Mouse (Mus musculus) ES-E14 (cell line): ENCODE data around the gene Pqlc2. TPM values are rescaled to one million over a fixed set of nuclear protein-coding genes. Genes with fewer than 3 reads are reported as not detected.

ENCODE experiments used
- DNase-seq: peaks from one replicate; pipeline ENCODE4 v3.0.0-alpha.2; 2013; ENCODE audit warnings: low read depth, low spot score
- H3K27ac ChIP-seq: 2 replicates; pipeline ENCODE4 v1.5.1; 2012; ENCODE audit warnings: low read depth, mild to moderate bottlenecking, low read length, moderate library complexity, mixed read lengths; ENCODE audit not compliant: poor library complexity, insufficient read depth, severe bottlenecking
- H3K36me3 ChIP-seq: 2 replicates; pipeline ENCODE4 v1.6.1; 2012; ENCODE audit warnings: mild to moderate bottlenecking, low read length, moderate library complexity, mixed read lengths; ENCODE audit not compliant: control insufficient read depth, poor library complexity, insufficient read depth, severe bottlenecking
- H3K4me1 ChIP-seq, 2 experiments: fragments of 150-350 bp in 1 of 2; sonication (generic) in 1 of 2; 2 replicates each; pipeline ENCODE4 v1.6.1; 2012; ENCODE audit warnings: low read length in 2 of 2, mild to moderate bottlenecking in 1 of 2, mixed read lengths in 1 of 2; ENCODE audit not compliant: control insufficient read depth in 2 of 2, insufficient read depth in 2 of 2, poor library complexity in 1 of 2
- H3K4me3 ChIP-seq, 2 experiments: fragments of 150-350 bp in 1 of 2; sonication (generic) in 1 of 2; 2 replicates each; pipeline ENCODE4 v1.5.1; 2012; ENCODE audit warnings: low read length in 2 of 2, low read depth in 1 of 2, mild to moderate bottlenecking in 1 of 2, mixed read lengths in 1 of 2; ENCODE audit not compliant: insufficient read depth in 1 of 2, poor library complexity in 1 of 2, severe bottlenecking in 1 of 2
- H3K9ac ChIP-seq: 2 replicates; pipeline ENCODE4 v1.6.1; 2012; ENCODE audit warnings: low read depth, mild to moderate bottlenecking, low read length, mixed read lengths; ENCODE audit not compliant: poor library complexity, insufficient read depth, severe bottlenecking
- H3K9me3 ChIP-seq: fragments of 150-350 bp; sonication (generic); 2 replicates; pipeline ENCODE4 v1.6.1; 2012; ENCODE audit warnings: low read depth, mild to moderate bottlenecking, low read length; ENCODE audit not compliant: control insufficient read depth, insufficient read depth
- CHD2 ChIP-seq: IDR thresholded peaks from 2 replicates; pipeline ENCODE4 v1.6.1; 2014; ENCODE audit warnings: mild to moderate bottlenecking, low read depth, low read length, inconsistent platforms
- HCFC1 ChIP-seq: IDR thresholded peaks from 2 replicates; pipeline ENCODE4 v1.6.1; 2012; ENCODE audit warnings: low read length, inconsistent platforms, borderline replicate concordance; ENCODE audit not compliant: insufficient read depth
- MAFK ChIP-seq: IDR thresholded peaks from 2 replicates; pipeline ENCODE4 v1.6.1; 2014; ENCODE audit warnings: mild to moderate bottlenecking, low read depth, low read length, inconsistent platforms; ENCODE audit not compliant: insufficient read depth
- ZC3H11A ChIP-seq: IDR thresholded peaks from 2 replicates; pipeline ENCODE4 v1.6.1; 2012; ENCODE audit warnings: low read depth, mild to moderate bottlenecking, inconsistent platforms, low read length, borderline replicate concordance
- ZNF384 ChIP-seq: IDR thresholded peaks from 2 replicates; pipeline ENCODE4 v1.6.1; 2012; ENCODE audit warnings: low read depth, low read length, inconsistent platforms
- in situ Hi-C, 2 experiments: fragments of 600-800 bp; cut with MboI; formaldehyde crosslinking; loops; one replicate each; pipeline ENCODE4 v1.15.1; 2025; ENCODE audit warnings: low sequenced_read_pairs in 2 of 2, inconsistent platforms in 1 of 2; ENCODE audit not compliant: unreplicated experiment in 2 of 2
- total RNA-seq: library from RNA; depleted of rRNA; stranded (reverse); fragments of 300-350 nt; gene quantifications from 2 replicates; pipeline ENCODE4 v1.2.3, GENCODE M21; 2012

Pqlc2 gene
- total RNA-seq, 1 experiment: 25.0 TPM

GRCm38 (mm10) chr4:139286234-139286633, 24.3 kb downstream of the Pqlc2 start:
- Histone ChIP-seq H3K4me1 (peaks cover 0 to 6% of the 10 kb centered on the region in 2 experiments; a peak in 1 of 4 replicates), H3K27ac (no peak overlapping the region), H3K9me3 (no peaks in the 10 kb centered on the region), H3K9ac (no peak overlapping the region), H3K4me3 (no peak overlapping the region), H3K36me3 (peaks cover 45% of the 10 kb centered on the region)
- no peak for DNase-seq
- no peak for TF ChIP-seq CHD2
- no peak for TF ChIP-seq HCFC1
- TF ChIP-seq ZNF384: no peak
- TF ChIP-seq MAFK: no peak
- no peak for TF ChIP-seq ZC3H11A
- in situ Hi-C loops: loop anchor here in 1 of 2 experiments (25.0 kb wide), 1 partner anchor 199 kb away; the partner anchor contains the start of genes Htr6 and Nbl1

DNA sequence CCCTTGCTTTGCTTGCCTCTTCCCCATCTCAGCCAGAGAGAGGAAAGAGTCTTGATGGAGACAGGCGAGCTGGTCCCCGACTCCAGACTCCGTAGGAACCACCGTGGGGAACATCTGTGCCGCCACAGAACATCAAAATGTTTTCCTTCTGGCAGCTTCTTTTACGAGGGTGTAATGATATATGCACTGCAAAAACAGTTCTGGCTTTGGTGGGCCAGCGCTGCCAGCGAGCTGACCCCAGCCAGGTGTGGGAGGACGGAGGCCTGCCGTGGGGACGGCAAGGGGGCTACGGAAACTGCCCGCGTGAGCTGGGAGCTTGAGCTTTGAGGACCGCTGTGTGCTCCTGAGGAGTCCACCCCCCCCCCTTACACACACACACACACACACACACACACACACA, 25.6 kb downstream of the Pqlc2 start:
- TF ChIP-seq ZC3H11A: no peak
- no peak for TF ChIP-seq MAFK
- TF ChIP-seq HCFC1: no peak
- no peak for TF ChIP-seq CHD2
- no peak for TF ChIP-seq ZNF384
- Histone ChIP-seq H3K36me3 (peaks cover 46% of the 10 kb centered on the region), H3K4me3 (no peak overlapping the region), H3K9me3 (no peaks in the 10 kb centered on the region), H3K9ac (no peak overlapping the region), H3K27ac (no peak overlapping the region), H3K4me1 (peaks cover 0 to 2% of the 10 kb centered on the region in 2 experiments; a peak in 1 of 4 replicates)
- no peak for DNase-seq
- in situ Hi-C loops: loop anchor here in 1 of 2 experiments (25.0 kb wide), 1 partner anchor 198 kb away; the partner anchor contains the start of genes Htr6 and Nbl1

GRCm38 (mm10) chr4:139282955-139283417, 27.5 kb downstream of the Pqlc2 start:
- no peaks in the 10 kb centered on the region for H3K9me3 ChIP-seq
- peaks cover 35% of the 10 kb centered on the region for H3K36me3 ChIP-seq
- no peak overlapping the region for H3K9ac ChIP-seq
- H3K4me3 ChIP-seq: no peak overlapping the region
- no peak for TF ChIP-seq ZNF384
- H3K27ac ChIP-seq: no peak overlapping the region
- no peaks in the 10 kb centered on the region for H3K4me1 ChIP-seq
- in situ Hi-C loops: loop anchor here in 1 of 2 experiments (25.0 kb wide), 1 partner anchor 196 kb away; the partner anchor contains the start of genes Htr6 and Nbl1
- DNase-seq: no peak

DNA sequence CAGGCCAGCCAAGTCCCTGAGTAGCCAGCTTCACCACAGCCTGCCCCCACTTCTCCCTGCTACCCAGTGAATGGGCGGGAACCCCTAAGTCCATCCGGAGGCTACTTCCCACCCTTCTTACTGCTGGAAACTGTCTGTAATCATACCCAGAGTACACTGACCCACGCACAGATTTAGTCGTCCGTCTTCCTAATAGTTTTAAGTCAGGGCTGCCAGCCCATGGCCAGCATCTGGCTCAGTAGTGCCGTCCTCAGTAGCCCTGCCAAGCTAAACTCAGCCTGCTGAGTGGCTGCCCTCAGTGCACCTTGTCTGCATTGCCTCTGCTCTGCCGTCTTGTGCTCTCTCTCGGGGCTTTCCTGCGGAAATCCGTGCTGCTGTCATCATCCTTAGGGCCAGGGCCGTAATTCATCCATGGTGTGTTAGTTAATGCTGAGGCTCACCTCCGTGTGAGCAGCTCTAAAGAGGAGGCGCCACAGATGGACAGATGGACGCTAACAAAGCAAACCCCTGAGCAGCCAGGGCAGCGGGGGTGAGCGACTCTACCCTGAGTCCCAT, 28.6 kb downstream of the Pqlc2 start:
- no peaks in the 10 kb centered on the region for H3K9me3 ChIP-seq
- no peak overlapping the region for H3K27ac ChIP-seq
- in situ Hi-C loops: loop anchor here in 1 of 2 experiments (25.0 kb wide), 1 partner anchor 195 kb away; the partner anchor contains the start of genes Htr6 and Nbl1
- no peak overlapping the region for H3K9ac ChIP-seq
- H3K36me3 ChIP-seq: peaks cover 32% of the 10 kb centered on the region
- H3K4me3 ChIP-seq: no peak overlapping the region
- TF ChIP-seq ZC3H11A (no peak), ZNF384 (no peak)
- H3K4me1 ChIP-seq: no peaks in the 10 kb centered on the region
- DNase-seq: no peak

DNA sequence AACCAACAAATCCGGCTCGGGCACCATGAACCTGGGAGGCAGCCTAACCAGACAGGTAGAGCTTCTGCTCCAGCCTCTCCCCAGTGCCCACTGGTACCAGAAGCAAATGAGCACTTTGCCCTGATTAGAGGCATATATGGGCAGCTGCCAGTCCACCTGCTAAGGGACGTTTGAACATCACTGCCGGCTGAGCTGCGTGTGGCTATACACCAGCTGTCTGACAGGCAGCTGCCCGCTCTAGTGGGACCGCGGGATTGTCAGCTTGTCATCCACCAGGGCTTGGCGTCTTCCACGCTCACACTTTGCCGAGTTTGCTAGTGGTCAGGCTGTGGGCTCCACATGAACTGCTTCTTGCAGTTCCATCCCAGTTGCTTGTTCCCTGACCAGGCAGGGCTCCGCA, 30.0 kb downstream of the Pqlc2 start:
- no peak for DNase-seq
- no peaks in the 10 kb centered on the region for H3K9me3 ChIP-seq
- in situ Hi-C loops: loop anchor here in 1 of 2 experiments (25.0 kb wide), 1 partner anchor 193 kb away; the partner anchor contains the start of genes Htr6 and Nbl1
- no peak overlapping the region for H3K9ac ChIP-seq
- H3K27ac ChIP-seq: no peak overlapping the region
- H3K36me3 ChIP-seq: peaks cover 34% of the 10 kb centered on the region
- H3K4me3 ChIP-seq: no peak overlapping the region
- H3K4me1 ChIP-seq: no peaks in the 10 kb centered on the region
- TF ChIP-seq CHD2 (no peak), ZC3H11A (no peak), MAFK (no peak), ZNF384 (no peak), HCFC1 (no peak)
